Mouse (Mus musculus) midbrain, embryonic 12.5 days (tissue): ENCODE measurements at regions not wholly inside any gene's neighbourhood (a gene's known extent, or its start where the extent isn't known, plus 50 kb on each side); places are given as distances from the start of the nearest gene placed in this dataset.

Experiments used
- ATAC-seq: fragments of 200-750 bp; cut with Nextera tagmentation; 2 replicates; pipeline ENCODE4 v1.8.0; 2017; ENCODE audit warnings: low read depth, moderate TSS enrichment, moderate library complexity; ENCODE audit not compliant: low FRiP score
- H3K27ac ChIP-seq: fragments of 300-500 bp; sonication (generic); replicated peaks from 2 replicates; pipeline ENCODE4 v1.5.1; 2016; ENCODE audit warnings: mild to moderate bottlenecking
- H3K27me3 ChIP-seq: fragments of 300-500 bp; sonication (generic); 2 replicates; pipeline ENCODE4 v1.6.1; 2016; ENCODE audit warnings: mild to moderate bottlenecking
- H3K36me3 ChIP-seq: fragments of 300-500 bp; sonication (generic); 2 replicates; pipeline ENCODE4 v1.6.1; 2016
- H3K4me1 ChIP-seq: fragments of 300-500 bp; sonication (generic); 2 replicates; pipeline ENCODE4 v1.6.1; 2016
- H3K4me2 ChIP-seq: fragments of 300-500 bp; sonication (generic); replicated peaks from 2 replicates; pipeline ENCODE4 v1.6.1; 2016; ENCODE audit warnings: mild to moderate bottlenecking, moderate library complexity
- H3K4me3 ChIP-seq: fragments of 300-500 bp; sonication (generic); 2 replicates; pipeline ENCODE4 v1.5.1; 2016; ENCODE audit warnings: mild to moderate bottlenecking
- H3K9ac ChIP-seq: fragments of 300-500 bp; sonication (generic); replicated peaks from 2 replicates; pipeline ENCODE4 v1.6.1; 2016; ENCODE audit warnings: mild to moderate bottlenecking, moderate library complexity
- H3K9me3 ChIP-seq: fragments of 300-500 bp; sonication (generic); 2 replicates; pipeline ENCODE4 v1.6.1; 2016; ENCODE audit warnings: mild to moderate bottlenecking
- WGBS: fragments of 180-500 bp; shearing (Covaris S2); methylation state at CpG from one replicate; pipeline ENCODE4 v1.1.7; 2016; 5-methylcytosine and 5-hydroxymethylcytosine counted together

GRCm38 (mm10) chr2:93113929-93114328 is 68.0 kb upstream of the Prdm11 start:
- Histone ChIP-seq H3K27me3 (peaks cover 9% of the 10 kb centered on the region; the same call in 1 of the 2 replicates), H3K9ac (no peak overlapping the region), H3K36me3 (no peaks in the 10 kb centered on the region), H3K4me3 (no peak overlapping the region), H3K27ac (no peak overlapping the region), H3K9me3 (no peaks in the 10 kb centered on the region), H3K4me1 (peaks cover 10% of the 10 kb centered on the region), H3K4me2 (no peak overlapping the region)
- 74% methylated on average over 7 of the region's 7 CpGs for WGBS
- ATAC-seq = no peak

- peaks cover 10% of the 10 kb centered on the region; the same call in 1 of the 2 replicates for H3K27me3 ChIP-seq
- no peak overlapping the region for H3K27ac ChIP-seq
- H3K9ac ChIP-seq = no peak overlapping the region
- 0 out of 2 replicates have a peak, but pooled peaks cover 4% of the 10 kb centered on the region for H3K4me1 ChIP-seq
- no peak overlapping the region for H3K4me3 ChIP-seq
- no peaks in the 10 kb centered on the region for H3K9me3 ChIP-seq
- no peak overlapping the region for H3K4me2 ChIP-seq
- ATAC-seq = no peak
- H3K36me3 ChIP-seq = no peaks in the 10 kb centered on the region
- 58% methylated on average over 7 of the region's 7 CpGs for WGBS
Measured at GRCm38 (mm10) chr2:93112320-93112719, 66.4 kb upstream of the Prdm11 start.

GRCm38 (mm10) chr2:93110898-93111297 is 64.9 kb upstream of the Prdm11 start:
- H3K4me1 ChIP-seq = peaks cover 4% of the 10 kb centered on the region; the same call in 1 of the 2 replicates
- no peaks in the 10 kb centered on the region for H3K36me3 ChIP-seq
- ATAC-seq = no peak
- H3K4me2 ChIP-seq = no peak overlapping the region
- H3K9me3 ChIP-seq = no peaks in the 10 kb centered on the region
- H3K4me3 ChIP-seq = no peak overlapping the region
- no peak overlapping the region for H3K9ac ChIP-seq
- 82% methylated on average over 5 of the region's 5 CpGs for WGBS
- no peak overlapping the region for H3K27ac ChIP-seq
- peaks cover 16% of the 10 kb centered on the region; the same call in 1 of the 2 replicates for H3K27me3 ChIP-seq

- ATAC-seq = no peak
- H3K9me3 ChIP-seq = no peaks in the 10 kb centered on the region
- H3K4me3 ChIP-seq = no peak overlapping the region
- no peak overlapping the region for H3K4me2 ChIP-seq
- no peaks in the 10 kb centered on the region; the same call in 1 of the 2 replicates for H3K4me1 ChIP-seq
- H3K27ac ChIP-seq = no peak overlapping the region
- 78% methylated on average over 6 of the region's 6 CpGs for WGBS
- H3K36me3 ChIP-seq = no peaks in the 10 kb centered on the region
- no peak overlapping the region for H3K9ac ChIP-seq
- H3K27me3 ChIP-seq = peaks cover 16% of the 10 kb centered on the region; the same call in 1 of the 2 replicates
Measured at GRCm38 (mm10) chr2:93106581-93106980, 60.6 kb upstream of the Prdm11 start.

GRCm38 (mm10) chr2:93101991-93102390 is 56.0 kb upstream of the Prdm11 start:
- no peak overlapping the region for H3K27ac ChIP-seq
- no peak for ATAC-seq
- no peaks in the 10 kb centered on the region for H3K9me3 ChIP-seq
- 0 out of 2 replicates have a peak, but pooled peaks cover 3% of the 10 kb centered on the region for H3K27me3 ChIP-seq
- no peak overlapping the region for H3K4me2 ChIP-seq
- H3K4me1 ChIP-seq = peaks cover 15% of the 10 kb centered on the region; the same call in 1 of the 2 replicates
- WGBS = 69% methylated on average over 8 of the region's 8 CpGs
- H3K36me3 ChIP-seq = no peaks in the 10 kb centered on the region
- H3K9ac ChIP-seq = no peak overlapping the region
- no peak overlapping the region for H3K4me3 ChIP-seq

GRCm38 (mm10) chr2:93099780-93100179 is 53.8 kb upstream of the Prdm11 start:
- no peak overlapping the region for H3K27ac ChIP-seq
- no peaks in the 10 kb centered on the region for H3K9me3 ChIP-seq
- no peaks in the 10 kb centered on the region for H3K27me3 ChIP-seq
- 52% methylated on average over 3 of the region's 3 CpGs for WGBS
- no peak for ATAC-seq
- no peaks in the 10 kb centered on the region for H3K36me3 ChIP-seq
- H3K4me2 ChIP-seq = no peak overlapping the region
- peaks cover 15% of the 10 kb centered on the region; the same call in 1 of the 2 replicates for H3K4me1 ChIP-seq
- no peak overlapping the region for H3K9ac ChIP-seq
- no peak overlapping the region for H3K4me3 ChIP-seq

GRCm38 (mm10) chr2:93097016-93097415 is 51.0 kb upstream of the Prdm11 start:
- Histone ChIP-seq H3K4me1 (peaks cover 15% of the 10 kb centered on the region), H3K9ac (no peak overlapping the region), H3K36me3 (no peaks in the 10 kb centered on the region), H3K27me3 (no peaks in the 10 kb centered on the region), H3K27ac (no peak overlapping the region), H3K4me3 (no peak overlapping the region), H3K4me2 (no peak overlapping the region), H3K9me3 (no peaks in the 10 kb centered on the region)
- WGBS = 96% methylated on average over 2 of the region's 2 CpGs
- no peak for ATAC-seq

GRCm38 (mm10) chr2:93096078-93096729 is 50.2 kb upstream of the Prdm11 start:
- Histone ChIP-seq H3K27ac (no peak overlapping the region), H3K36me3 (no peaks in the 10 kb centered on the region)

More at GRCm38 (mm10) chr2:93096078-93096729, 50.2 kb upstream of the Prdm11 start:
- WGBS = 74% methylated on average over 6 of the region's 6 CpGs
- Histone ChIP-seq H3K27me3 (no peaks in the 10 kb centered on the region), H3K9ac (no peak overlapping the region), H3K4me3 (no peak overlapping the region), H3K4me2 (no peak overlapping the region), H3K9me3 (no peaks in the 10 kb centered on the region), H3K4me1 (peaks cover 23% of the 10 kb centered on the region)
- no peak for ATAC-seq
